Mouse (Mus musculus): ENCODE results near the gene Gm21188. TPM values are rescaled to one million over a fixed set of nuclear protein-coding genes. Genes with fewer than 3 reads are reported as not detected.
A peak's percentile ranks its signal among the peaks of the same experiment; 100 is the strongest.
"Not testable (repeated sequence)": the region's sequence is repeated elsewhere in the genome, so short reads cannot be mapped to it uniquely, and the experiment has no call there.

The Gm21188 gene
- total and polyA plus RNA-seq, 2 experiments from 2014 or later = 0.08 TPM; not detected in 1

DNA sequence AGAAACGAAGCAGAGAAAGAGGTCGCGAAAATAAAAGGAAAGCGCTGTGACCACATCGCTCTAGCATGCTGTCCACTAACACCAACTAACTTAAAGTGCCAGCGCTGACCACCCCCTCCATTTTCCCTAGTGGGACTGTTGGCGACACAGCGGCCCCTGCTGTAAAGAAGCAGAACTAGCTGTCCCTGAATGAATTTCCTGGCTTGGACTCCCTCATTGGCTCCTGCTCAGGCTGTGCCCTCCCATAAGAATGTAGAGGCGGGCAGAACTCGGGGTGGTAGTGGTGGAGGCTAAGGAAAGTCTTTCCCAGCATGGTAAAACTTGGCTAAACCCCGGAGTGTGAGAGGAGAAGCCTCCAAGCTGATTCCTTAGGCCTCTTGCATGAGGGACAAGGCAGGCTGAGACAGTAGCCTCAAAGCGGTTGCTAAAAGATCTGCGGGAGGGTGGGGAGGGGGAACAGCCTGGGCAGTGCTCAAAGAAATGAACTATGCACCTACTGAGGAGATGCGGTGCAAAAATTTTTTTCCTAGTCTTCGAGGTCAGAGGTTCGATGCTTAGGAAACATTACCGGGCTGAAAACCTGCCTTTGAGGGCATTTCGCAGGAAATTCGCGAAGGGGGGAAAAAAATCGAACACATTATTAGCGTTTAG is 11.6 kb upstream of the Gm21188 start:
- H3K9ac ChIP-seq (replicated peaks; ENCODE audit: low read depth, low read length); H3K4me3 ChIP-seq (ENCODE audit: low read depth, low read length); H3K36me3 ChIP-seq (replicated peaks; ENCODE audit: control insufficient read depth, insufficient read depth, low read length); H3K4me2 ChIP-seq (ENCODE audit: low read depth, low read length); H3K4me1 ChIP-seq (ENCODE audit: control insufficient read depth, insufficient read depth); H3K27ac ChIP-seq (ENCODE audit: low read depth); H3K9me3 ChIP-seq (replicated peaks; ENCODE audit: control insufficient read depth, low read length); DNase-seq (ENCODE audit: low spot score); H3K27me3 ChIP-seq (ENCODE audit: control insufficient read depth, insufficient read depth, low read length): not testable (repeated sequence)
- peak; percentile 66; the same call in 1 of the 2 replicates for ATAC-seq (ENCODE audit: insufficient read depth, low read depth)
- no CpG with 5 or more reads among the region's 22 CpGs for WGBS

DNA sequence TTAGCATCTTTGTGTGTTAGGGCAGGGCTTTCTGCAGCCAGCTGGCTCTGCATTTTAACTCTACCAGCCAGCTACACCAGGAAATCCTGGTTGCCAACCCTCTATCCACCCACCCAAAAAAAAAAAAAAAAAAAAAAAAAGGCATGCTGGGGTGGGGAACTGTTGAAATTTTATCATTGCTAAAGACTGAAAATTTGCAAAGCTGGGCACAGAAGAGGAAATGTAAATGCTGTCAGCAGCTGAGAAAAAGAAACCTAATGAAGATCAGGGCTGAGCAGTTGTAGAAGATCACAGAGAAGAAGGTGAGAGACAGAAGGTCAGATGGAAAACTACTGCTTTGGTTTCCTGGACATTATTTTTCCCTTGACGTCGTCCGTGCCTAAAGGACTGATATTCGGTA is 10.9 kb upstream of the Gm21188 start:
- DNase-seq (ENCODE audit: low spot score); H3K4me3 ChIP-seq (ENCODE audit: low read depth, low read length); H3K9ac ChIP-seq (replicated peaks; ENCODE audit: low read depth, low read length); ATAC-seq (ENCODE audit: insufficient read depth, low read depth); H3K36me3 ChIP-seq (replicated peaks; ENCODE audit: control insufficient read depth, insufficient read depth, low read length); H3K27me3 ChIP-seq (ENCODE audit: control insufficient read depth, insufficient read depth, low read length); H3K4me2 ChIP-seq (ENCODE audit: low read depth, low read length); H3K4me1 ChIP-seq (ENCODE audit: control insufficient read depth, insufficient read depth); H3K27ac ChIP-seq (ENCODE audit: low read depth); H3K9me3 ChIP-seq (replicated peaks; ENCODE audit: control insufficient read depth, low read length): not testable (repeated sequence)
- WGBS = no CpG with 5 or more reads among the region's 4 CpGs

DNA sequence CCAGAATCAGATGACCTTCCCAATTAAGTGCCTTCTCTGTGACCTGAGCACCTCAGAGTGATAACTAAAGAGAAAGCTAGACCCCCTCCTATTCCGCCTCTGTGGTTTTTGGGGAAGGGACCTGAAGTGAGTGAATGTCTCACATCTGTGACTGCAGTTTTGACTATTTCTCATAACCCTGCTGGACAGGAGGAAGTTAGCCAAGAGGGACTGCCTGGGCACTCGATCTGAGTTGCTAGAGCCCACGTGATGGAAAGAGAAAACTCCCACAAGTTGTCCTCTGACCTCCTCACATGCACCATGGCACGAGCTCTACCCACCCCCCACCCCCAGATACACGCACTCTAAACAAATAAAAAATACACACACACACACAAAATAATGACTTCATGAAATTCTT is 3.4 kb downstream of the Gm21188 start:
- ATAC-seq (ENCODE audit: insufficient read depth, low read depth); H3K9me3 ChIP-seq (replicated peaks; ENCODE audit: control insufficient read depth, low read length); DNase-seq (ENCODE audit: low spot score); H3K36me3 ChIP-seq (replicated peaks; ENCODE audit: control insufficient read depth, insufficient read depth, low read length); H3K4me3 ChIP-seq (ENCODE audit: low read depth, low read length); H3K4me2 ChIP-seq (ENCODE audit: low read depth, low read length); H3K4me1 ChIP-seq (ENCODE audit: control insufficient read depth, insufficient read depth); H3K27ac ChIP-seq (ENCODE audit: low read depth); H3K27me3 ChIP-seq (ENCODE audit: control insufficient read depth, insufficient read depth, low read length); H3K9ac ChIP-seq (replicated peaks; ENCODE audit: low read depth, low read length): not testable (repeated sequence)
- WGBS = no CpG with 5 or more reads among the region's 5 CpGs

DNA sequence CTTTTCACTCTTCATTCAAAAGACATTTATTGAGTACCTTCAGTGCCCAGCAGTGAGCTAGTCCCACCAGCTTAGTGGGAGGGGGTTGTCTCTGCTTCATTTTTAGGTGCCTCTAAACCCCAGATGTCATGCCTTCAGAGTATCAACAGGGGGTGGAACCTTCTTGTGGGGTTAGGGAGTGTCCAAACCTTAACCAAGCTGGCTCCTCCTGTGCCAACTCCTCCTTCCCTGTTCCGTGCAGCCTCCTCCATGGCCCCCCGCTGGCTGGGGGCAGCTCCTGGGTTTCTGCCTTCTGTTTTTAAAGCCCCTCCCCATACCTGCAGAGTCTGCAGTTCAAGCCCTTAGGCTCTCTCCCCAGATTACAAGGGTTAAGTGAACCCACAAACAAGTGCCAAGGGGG is 3.8 kb downstream of the Gm21188 start:
- H3K36me3 ChIP-seq (replicated peaks; ENCODE audit: control insufficient read depth, insufficient read depth, low read length); DNase-seq (ENCODE audit: low spot score); H3K27ac ChIP-seq (ENCODE audit: low read depth); H3K4me1 ChIP-seq (ENCODE audit: control insufficient read depth, insufficient read depth); H3K4me3 ChIP-seq (ENCODE audit: low read depth, low read length); H3K9ac ChIP-seq (replicated peaks; ENCODE audit: low read depth, low read length); H3K27me3 ChIP-seq (ENCODE audit: control insufficient read depth, insufficient read depth, low read length); ATAC-seq (ENCODE audit: insufficient read depth, low read depth); H3K9me3 ChIP-seq (replicated peaks; ENCODE audit: control insufficient read depth, low read length); H3K4me2 ChIP-seq (ENCODE audit: low read depth, low read length): not testable (repeated sequence)
- no CpG with 5 or more reads among the region's 2 CpGs for WGBS

DNA sequence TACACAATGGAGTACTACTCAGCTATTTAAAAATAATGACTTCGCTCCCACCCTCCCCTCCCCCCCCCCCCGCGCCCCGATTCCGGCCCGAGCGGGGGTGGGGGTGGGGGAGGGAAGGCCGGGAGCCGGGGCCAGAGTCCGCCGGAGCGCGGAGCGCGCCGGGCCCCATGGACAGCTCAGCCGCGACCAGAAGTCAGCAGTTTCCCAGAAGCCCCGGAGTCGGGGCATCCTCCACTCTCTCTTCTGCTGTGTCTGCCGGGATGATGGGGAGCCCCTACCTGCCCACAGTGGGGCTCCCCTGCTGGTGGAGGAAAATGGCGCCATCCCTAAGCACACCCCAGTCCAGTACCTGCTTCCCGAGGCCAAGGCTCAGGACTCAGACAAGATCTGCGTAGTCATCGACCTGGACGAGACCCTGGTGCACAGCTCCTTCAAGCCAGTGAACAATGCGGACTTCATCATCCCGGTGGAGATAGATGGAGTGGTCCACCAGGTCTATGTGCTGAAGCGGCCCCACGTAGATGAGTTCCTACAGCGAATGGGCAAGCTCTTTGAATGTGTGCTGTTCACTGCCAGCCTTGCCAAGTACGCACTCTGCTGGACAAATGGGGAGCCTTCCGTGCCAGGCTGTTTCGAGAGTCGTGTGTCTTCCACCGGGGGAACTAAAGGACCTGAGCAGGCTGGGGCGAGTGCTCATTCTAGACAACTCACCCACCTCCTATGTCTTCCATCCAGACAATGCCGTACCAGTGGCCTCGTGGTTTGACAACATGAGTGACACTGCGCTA is 5.4 kb downstream of the Gm21188 start:
- 4% methylated on average over 7 of the region's 40 CpGs for WGBS
- ATAC-seq (ENCODE audit: insufficient read depth, low read depth); H3K27me3 ChIP-seq (ENCODE audit: control insufficient read depth, insufficient read depth, low read length); H3K4me2 ChIP-seq (ENCODE audit: low read depth, low read length); H3K36me3 ChIP-seq (replicated peaks; ENCODE audit: control insufficient read depth, insufficient read depth, low read length); H3K9ac ChIP-seq (replicated peaks; ENCODE audit: low read depth, low read length); H3K4me1 ChIP-seq (ENCODE audit: control insufficient read depth, insufficient read depth); H3K4me3 ChIP-seq (ENCODE audit: low read depth, low read length); H3K9me3 ChIP-seq (replicated peaks; ENCODE audit: control insufficient read depth, low read length); DNase-seq (ENCODE audit: low spot score); H3K27ac ChIP-seq (ENCODE audit: low read depth): not testable (repeated sequence)

DNA sequence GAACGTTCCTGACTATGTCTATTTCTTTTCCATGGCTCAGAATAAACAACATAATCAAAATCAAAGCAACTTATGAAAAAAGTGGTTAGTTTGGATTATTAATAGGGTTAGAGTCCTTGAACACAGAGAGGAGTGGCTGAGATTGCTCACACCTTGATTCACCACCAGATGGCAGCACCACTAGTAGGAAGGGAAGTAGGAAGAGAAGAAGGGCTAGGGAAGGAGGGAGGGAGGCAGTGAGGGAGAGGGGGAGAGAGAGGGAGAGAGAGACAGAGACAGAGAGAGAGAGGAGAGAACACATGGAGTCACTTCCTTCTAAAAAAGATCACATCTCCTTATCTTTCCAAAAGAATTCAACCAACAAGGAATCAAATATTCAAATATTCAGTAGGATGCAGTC is 10.8 kb downstream of the Gm21188 start:
- TF ChIP-seq CTCF (IDR thresholded peaks at IDR 0.05; ENCODE audit: low read depth) = peak; percentile 31
- no CpG with 5 or more reads among the region's 1 CpGs for WGBS
- H3K27me3 ChIP-seq (ENCODE audit: control insufficient read depth, insufficient read depth, low read length); H3K9ac ChIP-seq (replicated peaks; ENCODE audit: low read depth, low read length); H3K36me3 ChIP-seq (replicated peaks; ENCODE audit: control insufficient read depth, insufficient read depth, low read length); H3K9me3 ChIP-seq (replicated peaks; ENCODE audit: control insufficient read depth, low read length); H3K4me2 ChIP-seq (ENCODE audit: low read depth, low read length); H3K27ac ChIP-seq (ENCODE audit: low read depth); DNase-seq (ENCODE audit: low spot score); H3K4me3 ChIP-seq (ENCODE audit: low read depth, low read length); H3K4me1 ChIP-seq (ENCODE audit: control insufficient read depth, insufficient read depth); ATAC-seq (ENCODE audit: insufficient read depth, low read depth): not testable (repeated sequence)

DNA sequence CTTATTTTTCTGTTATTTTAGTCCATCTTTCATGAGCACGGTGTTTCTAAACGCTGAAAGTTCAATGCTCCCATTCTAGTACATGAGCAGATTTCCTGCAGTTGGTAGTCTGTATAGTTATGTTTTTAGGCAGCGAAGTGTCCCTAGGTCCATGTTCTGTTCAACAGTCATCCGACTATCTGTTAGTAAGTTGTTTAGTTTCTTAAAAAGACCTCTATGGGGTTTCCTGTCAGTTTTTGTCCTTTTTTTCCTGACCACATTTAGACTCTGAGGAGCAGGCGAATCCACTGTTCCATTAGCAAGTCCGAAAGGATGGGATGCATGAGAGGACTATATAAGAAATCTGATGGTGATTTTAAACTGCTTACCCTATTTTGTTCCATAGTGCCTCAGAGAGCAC is 14.1 kb downstream of the Gm21188 start:
- peaks cover 13% of the 10 kb centered on the region; the same call in 1 of the 2 replicates for H3K27me3 ChIP-seq (ENCODE audit: control insufficient read depth, insufficient read depth, low read length)
- not testable (repeated sequence) for DNase-seq (ENCODE audit: low spot score); H3K9ac ChIP-seq (replicated peaks; ENCODE audit: low read depth, low read length); H3K4me1 ChIP-seq (ENCODE audit: control insufficient read depth, insufficient read depth); H3K9me3 ChIP-seq (replicated peaks; ENCODE audit: control insufficient read depth, low read length); H3K27ac ChIP-seq (ENCODE audit: low read depth); ATAC-seq (ENCODE audit: insufficient read depth, low read depth); H3K4me2 ChIP-seq (ENCODE audit: low read depth, low read length); H3K36me3 ChIP-seq (replicated peaks; ENCODE audit: control insufficient read depth, insufficient read depth, low read length); H3K4me3 ChIP-seq (ENCODE audit: low read depth, low read length)
- WGBS = 11% methylated on average over 6 of the region's 6 CpGs

DNA sequence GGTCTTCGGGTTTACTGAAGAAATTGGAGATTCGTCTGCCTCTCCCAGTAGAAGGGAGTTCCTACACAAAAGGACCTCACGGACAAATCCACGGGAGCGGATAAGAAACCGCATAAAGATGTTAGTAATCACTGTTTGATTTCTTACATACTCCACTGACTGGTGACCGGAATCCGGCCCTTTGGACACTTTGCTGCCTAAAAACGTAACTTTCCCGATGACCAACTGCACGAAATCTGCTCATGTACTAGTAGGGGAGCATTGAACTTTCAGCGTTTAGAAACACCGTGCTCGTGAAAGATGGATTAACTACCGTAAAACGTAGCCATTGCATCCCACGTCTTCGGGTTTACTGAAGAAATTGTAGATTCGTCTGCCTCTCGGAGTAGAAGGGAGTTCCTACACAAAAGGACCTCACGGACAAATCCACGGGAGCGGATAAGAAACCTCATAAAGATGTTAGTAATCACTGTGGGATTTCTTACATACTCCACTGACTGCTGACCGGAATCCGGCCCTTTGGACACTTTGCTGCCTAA is 15.3 kb downstream of the Gm21188 start:
- ATAC-seq (ENCODE audit: insufficient read depth, low read depth); H3K4me3 ChIP-seq (ENCODE audit: low read depth, low read length); H3K4me1 ChIP-seq (ENCODE audit: control insufficient read depth, insufficient read depth); H3K9me3 ChIP-seq (replicated peaks; ENCODE audit: control insufficient read depth, low read length); H3K27ac ChIP-seq (ENCODE audit: low read depth); H3K9ac ChIP-seq (replicated peaks; ENCODE audit: low read depth, low read length); DNase-seq (ENCODE audit: low spot score); H3K36me3 ChIP-seq (replicated peaks; ENCODE audit: control insufficient read depth, insufficient read depth, low read length); H3K4me2 ChIP-seq (ENCODE audit: low read depth, low read length): not testable (repeated sequence)
- peaks cover 13% of the 10 kb centered on the region; the same call in 1 of the 2 replicates for H3K27me3 ChIP-seq (ENCODE audit: control insufficient read depth, insufficient read depth, low read length)
- WGBS = 2% methylated on average over 23 of the region's 25 CpGs

Measured in heart, postnatal 0 days (tissue).